Mouse (Mus musculus) gonadal fat pad, adult 2 months (tissue): ENCODE results near the gene Paqr4. TPM values are rescaled to one million over a fixed set of nuclear protein-coding genes. Genes with fewer than 3 reads are reported as not detected.
A peak's percentile ranks its signal among the peaks of the same experiment; 100 is the strongest.
"Not testable (repeated sequence)": the region's sequence is repeated elsewhere in the genome, so short reads cannot be mapped to it uniquely, and the experiment has no call there.

Experiments used
- DNase-seq: peaks from one replicate; pipeline ENCODE4 v3.0.0-alpha.2; 2012; ENCODE audit warnings: low read depth
- polyA plus RNA-seq: library from polyadenylated mRNA; depleted of rRNA; stranded (reverse); fragments of >200 nt; gene quantifications from 2 replicates; pipeline ENCODE4 v1.2.3, GENCODE M21; 2012; rRNA removed

Paqr4 gene
- polyA plus RNA-seq = 27.7 and 28.9 TPM in 2 replicates

DNA sequence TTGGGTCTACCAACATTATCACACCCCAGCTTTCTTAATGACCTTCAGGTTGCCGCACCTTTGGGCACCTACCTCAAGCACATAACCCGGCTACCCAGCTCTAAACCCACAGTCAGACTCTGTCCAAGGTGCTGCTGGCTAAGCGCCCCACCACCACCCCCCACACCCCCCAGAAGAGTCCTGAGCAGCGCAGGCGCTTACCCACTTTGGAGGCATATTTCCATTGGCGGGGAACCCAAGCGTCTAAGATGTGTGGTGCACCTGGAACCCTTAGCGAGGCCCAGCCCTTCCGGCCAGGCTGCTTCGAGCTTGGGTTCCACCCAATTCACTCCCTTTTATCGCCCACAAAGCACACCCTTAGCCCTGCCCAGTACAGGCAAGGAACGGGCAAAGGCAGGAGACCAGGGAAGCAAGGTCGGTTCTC lies at the start of gene Paqr4:
Gene Paqr4, minus strand, starts transcription at position 270 of the 424 bp plus-strand sequence.
- DNase-seq = no peak

- DNase-seq = no peak
These were observed 49.1 kb upstream of the Paqr4 start for GRCm38 (mm10) chr17:23789749-23790268.

GRCm38 (mm10) chr17:23788973-23789372 lies 48.3 kb upstream of the Paqr4 start:
- DNase-seq = no peak

- DNase-seq = no peak
These were observed 45.9 kb upstream of the Paqr4 start for GRCm38 (mm10) chr17:23786510-23786931.

DNA sequence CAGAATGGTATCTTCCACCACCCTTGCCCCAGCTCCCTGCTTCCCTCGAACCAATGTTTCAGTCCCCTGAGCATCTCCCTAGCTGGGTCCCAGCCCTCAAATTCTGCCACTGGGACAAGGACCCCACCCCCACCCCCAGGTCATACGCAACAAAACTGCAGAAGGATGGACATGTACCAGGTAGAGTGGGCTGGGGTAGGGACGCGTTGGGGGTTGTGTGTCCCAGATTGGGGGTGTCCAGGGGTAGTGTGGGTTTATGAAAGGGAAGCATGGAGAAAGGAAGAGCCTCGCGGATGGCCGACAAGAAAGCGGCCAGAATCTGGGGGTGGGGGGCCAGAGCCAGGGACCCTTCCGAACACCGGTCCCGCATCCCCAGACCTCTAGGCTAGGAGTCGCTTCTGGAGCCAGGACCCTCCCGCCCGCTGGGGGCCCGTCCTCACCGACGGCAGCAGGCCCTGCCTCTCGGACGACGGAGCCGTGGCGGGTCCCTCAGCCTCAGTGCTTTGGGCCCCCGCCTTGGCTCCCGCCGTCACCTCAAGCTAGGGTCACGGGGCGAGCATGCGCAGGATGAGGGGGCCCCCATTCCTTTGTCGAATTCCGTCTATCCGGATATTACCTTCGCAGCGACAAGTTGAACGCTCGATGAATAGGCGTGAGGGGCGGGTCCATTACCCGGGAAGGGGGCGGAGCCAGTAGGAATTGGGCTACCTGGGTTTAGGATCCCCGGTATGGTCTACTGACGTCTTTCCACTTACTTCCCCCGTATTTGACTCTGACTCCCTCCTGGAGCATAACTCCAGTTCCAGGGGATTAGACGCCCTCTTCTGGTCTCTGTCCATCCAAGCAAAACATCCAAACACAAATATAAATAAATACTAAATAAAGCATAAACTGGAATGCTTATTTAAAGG lies 45.1 kb upstream of the Paqr4 start, which contains the start of gene Flywch2:
Gene Flywch2, minus strand, starts transcription at position 521 of the 911 bp plus-strand sequence.
- DNase-seq = no peak

GRCm38 (mm10) chr17:23783352-23783751 lies 42.7 kb upstream of the Paqr4 start:
- no peak for DNase-seq

GRCm38 (mm10) chr17:23778447-23778846 lies 37.8 kb upstream of the Paqr4 start:
- DNase-seq = no peak

DNA sequence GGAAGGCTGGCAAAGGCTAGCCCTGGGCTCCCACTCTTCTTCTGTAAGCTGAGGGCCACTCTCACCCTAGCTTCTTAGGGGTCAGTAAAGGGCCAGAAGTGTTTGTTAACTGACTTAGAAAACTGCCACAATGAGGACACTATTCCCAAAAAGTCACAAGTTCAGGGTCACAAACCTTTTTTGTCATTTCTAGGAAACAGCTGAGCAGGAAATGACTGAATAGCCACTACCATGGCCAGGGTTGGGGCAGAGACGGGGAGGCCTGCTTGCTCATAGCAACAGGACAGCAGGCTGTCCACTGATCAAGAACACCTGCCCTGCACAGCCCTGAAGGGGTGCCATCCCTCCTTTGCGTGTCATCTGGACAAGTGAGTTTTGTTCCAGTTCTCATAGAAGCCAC lies 36.5 kb upstream of the Paqr4 start:
- no peak for DNase-seq

DNA sequence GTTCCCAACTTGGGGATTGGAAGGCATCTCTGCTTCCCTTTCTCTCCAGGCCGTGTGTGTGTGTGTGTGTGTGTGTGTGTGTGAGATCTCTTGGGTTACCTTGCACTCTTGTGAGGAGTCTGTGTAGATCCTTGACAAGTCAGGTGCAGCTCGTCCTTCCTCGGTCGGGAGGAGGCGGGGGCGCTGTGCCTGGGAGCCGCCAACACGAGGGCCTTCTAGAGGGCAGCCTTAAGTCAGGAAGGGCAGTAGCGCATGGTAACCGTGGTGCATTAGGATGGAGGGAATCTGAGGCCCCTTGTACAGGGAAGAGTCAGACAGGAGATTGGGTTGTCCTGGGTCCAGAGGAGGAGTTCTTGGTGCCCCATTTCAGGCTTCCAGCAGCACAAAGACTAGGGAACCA lies 35.5 kb upstream of the Paqr4 start:
- DNase-seq = no peak

DNA sequence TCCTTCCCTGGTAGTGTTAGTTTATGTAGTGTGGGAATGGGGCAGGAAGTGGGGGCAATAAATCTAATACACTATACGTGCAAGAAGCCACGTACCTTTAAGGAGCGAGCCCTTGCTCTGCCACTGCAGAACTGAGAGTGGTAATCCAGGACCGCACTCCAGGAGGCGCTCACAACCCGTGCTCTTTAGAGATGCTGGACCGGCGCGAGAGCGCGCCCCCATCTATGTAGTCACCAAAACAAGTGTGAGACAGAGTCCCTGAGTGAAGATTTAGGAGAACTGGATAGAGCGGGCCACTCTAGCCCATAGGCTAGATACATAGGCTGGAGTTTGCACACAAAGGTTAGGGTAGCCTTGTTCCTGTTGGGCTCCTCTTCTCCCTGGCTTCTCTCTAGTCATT lies 33.4 kb upstream of the Paqr4 start:
- no peak for DNase-seq

DNA sequence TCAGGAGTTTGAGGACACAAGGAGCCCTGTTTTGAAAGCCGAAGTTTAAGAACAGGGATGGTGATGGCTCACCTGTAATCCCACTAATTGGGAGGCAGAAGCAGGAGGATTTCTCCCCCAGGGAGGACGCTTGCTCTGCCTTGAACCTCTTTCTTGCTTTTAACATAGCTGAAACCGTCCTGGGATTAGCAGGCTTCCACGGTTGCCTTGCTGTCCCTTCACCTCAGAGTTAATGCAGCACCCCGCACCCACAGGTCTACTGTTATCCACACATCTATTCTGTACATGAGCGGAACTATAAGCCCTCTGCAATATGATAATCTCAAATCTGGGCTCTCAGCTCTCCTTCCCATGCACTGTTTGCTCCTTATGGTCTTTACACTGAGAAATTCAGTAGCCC lies 33.0 kb upstream of the Paqr4 start:
- DNase-seq = no peak

- DNase-seq = not testable (repeated sequence)
These were observed 31.5 kb upstream of the Paqr4 start for GRCm38 (mm10) chr17:23772219-23772556.

DNA sequence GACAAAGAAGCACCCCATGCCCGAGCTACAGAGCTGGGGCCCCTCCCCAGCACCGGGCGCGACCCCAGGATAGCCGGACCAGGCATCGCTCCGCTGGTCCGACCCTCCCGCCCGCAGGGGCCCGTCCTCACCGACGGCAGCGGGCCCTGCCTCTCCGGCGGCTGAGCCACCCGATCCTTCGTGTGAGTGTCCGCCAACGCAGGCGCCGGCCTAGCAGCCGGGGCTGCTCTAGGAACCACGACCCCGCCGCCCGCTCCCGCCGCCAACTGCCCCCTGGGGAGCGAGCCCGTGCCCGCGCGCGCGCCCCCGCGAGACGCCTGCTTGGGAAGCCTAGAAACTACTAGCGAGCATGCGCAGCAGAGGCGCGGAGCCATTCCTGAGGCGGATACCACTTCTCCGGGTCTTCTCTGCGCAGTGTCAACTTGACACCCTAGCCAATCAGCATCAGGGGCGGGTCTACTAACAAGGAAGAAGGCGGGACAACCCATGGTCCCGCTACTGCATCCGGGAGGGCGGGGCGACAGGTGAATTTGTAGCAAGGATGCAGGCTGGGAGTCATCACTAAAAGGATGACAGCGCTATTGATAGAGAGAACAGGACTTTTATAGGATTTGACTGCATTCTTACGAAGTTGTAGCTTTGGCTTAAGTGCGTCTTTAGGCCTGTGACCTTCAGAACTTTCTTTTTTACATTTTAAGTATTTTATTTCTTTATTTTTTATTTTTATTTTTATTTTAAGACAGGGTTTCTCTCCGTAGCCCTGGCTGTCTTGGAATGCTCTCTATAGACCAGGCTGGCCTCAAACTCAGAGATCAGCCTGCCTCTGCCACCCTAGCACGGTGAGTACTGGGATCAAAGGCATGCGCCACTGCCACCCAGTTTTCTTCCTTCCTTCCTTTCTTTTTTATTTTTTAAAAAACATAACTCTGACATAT lies 30.9 kb upstream of the Paqr4 start, which contains the start of gene Flywch1:
Gene Flywch1, minus strand, starts transcription at position 319 of the 935 bp plus-strand sequence.
- peak; percentile 75 for DNase-seq

GRCm38 (mm10) chr17:23770896-23771283 lies 30.2 kb upstream of the Paqr4 start:
- DNase-seq = no peak

DNA sequence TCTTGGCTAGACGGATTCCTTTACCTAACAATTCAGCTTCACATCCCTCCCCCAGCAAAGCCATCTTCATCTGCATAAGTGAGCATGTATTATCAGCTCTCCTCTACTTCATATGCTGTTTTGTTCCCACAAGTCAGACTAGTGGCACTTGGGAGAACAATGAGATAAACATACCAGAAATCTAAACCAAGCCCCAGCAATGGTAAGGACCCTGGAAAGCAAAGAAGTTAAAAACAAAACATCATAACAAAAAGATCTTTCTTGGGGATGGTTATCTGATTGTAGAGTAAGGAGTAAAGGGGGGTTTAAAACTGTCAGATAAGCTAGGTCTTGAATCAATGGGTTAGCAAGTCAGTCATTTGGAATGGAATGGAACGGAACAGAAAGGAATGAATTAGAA lies 29.8 kb upstream of the Paqr4 start:
- no peak for DNase-seq

- DNase-seq = no peak
These were observed 22.3 kb upstream of the Paqr4 start for GRCm38 (mm10) chr17:23762976-23763375.

- no peak for DNase-seq
These were observed 20.5 kb upstream of the Paqr4 start for GRCm38 (mm10) chr17:23761155-23761554.

GRCm38 (mm10) chr17:23760231-23760630 lies 19.6 kb upstream of the Paqr4 start:
- no peak for DNase-seq

DNA sequence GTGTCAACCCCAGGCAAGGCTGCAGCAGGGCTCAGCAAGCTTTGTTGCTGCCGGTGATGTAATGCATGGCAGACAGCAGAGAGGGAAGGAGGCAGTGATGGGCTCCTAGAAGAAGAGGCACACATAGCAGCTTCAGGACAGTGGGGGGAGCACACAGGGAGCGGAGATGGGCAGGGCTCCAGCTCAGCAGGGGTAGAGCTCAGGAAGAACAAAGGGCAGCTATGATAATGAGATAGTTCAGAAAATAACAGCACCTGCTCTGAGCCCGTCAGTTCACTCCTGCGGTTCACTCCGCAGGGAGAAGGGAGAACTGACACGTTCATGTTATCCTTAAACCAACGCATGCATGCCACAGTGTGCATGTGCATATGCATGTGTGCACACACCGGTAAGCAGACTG lies 18.1 kb upstream of the Paqr4 start:
- DNase-seq = no peak

DNA sequence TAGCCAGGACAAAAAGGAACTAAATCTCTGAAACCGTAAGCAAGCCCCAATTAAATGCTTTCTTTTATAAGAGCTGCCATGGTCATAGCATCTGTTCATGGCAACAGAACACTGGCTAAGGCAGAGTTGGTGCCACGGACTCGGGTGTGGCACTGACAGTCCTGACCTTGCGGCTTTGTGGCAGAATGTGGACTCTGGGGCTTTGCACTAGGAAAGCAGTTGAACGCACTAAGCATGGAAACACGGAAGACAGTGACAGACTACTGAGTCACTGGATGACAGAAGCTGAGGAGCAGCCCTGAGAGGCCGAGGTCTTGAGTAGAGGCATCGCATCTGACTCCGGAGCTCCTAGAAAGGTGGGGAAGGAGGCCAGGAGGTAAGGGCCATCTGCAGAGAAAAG lies 16.9 kb upstream of the Paqr4 start:
- no peak for DNase-seq

GRCm38 (mm10) chr17:23755689-23756088 lies 15.0 kb upstream of the Paqr4 start:
- DNase-seq = no peak
